Mouse (Mus musculus) limb, embryonic 10.5 days (tissue): ENCODE measurements at regions not wholly inside any gene's neighbourhood (a gene's known extent, or its start where the extent isn't known, plus 50 kb on each side); places are given as distances from the start of the nearest gene placed in this dataset.

Experiments
- DNase-seq: peaks from one replicate; pipeline ENCODE4 v3.0.0-alpha.2; 2017; ENCODE audit warnings: low spot score
- H3K27ac ChIP-seq: fragments of 300-500 bp; sonication (generic); 2 replicates; pipeline ENCODE4 v1.5.1; 2016; ENCODE audit warnings: mild to moderate bottlenecking
- H3K27me3 ChIP-seq: fragments of 300-500 bp; sonication (generic); 2 replicates; pipeline ENCODE4 v1.6.1; 2016; ENCODE audit warnings: low read depth, mild to moderate bottlenecking; ENCODE audit not compliant: poor library complexity, severe bottlenecking
- H3K36me3 ChIP-seq: fragments of 300-500 bp; sonication (generic); 2 replicates; pipeline ENCODE4 v1.6.1; 2016; ENCODE audit warnings: mild to moderate bottlenecking, moderate library complexity
- H3K4me1 ChIP-seq: fragments of 300-500 bp; sonication (generic); 2 replicates; pipeline ENCODE4 v1.6.1; 2016
- H3K4me3 ChIP-seq: fragments of 300-500 bp; sonication (generic); 2 replicates; pipeline ENCODE4 v1.5.1; 2016; ENCODE audit warnings: mild to moderate bottlenecking, moderate library complexity
- H3K9me3 ChIP-seq: fragments of 300-500 bp; sonication (generic); replicated peaks from 2 replicates; pipeline ENCODE4 v1.6.1; 2016; ENCODE audit warnings: mild to moderate bottlenecking
- WGBS: fragments of 180-500 bp; shearing (Covaris S2); methylation state at CpG from one replicate; pipeline ENCODE4 v1.1.7; 2016; 5-methylcytosine and 5-hydroxymethylcytosine counted together

GRCm38 (mm10) chr16:86772586-86772985 is 581.4 kb upstream of the N6amt1 start:
- no peak overlapping the region for H3K27ac ChIP-seq
- H3K27me3 ChIP-seq, result no peaks in the 10 kb centered on the region
- H3K4me3 ChIP-seq, result no peak overlapping the region
- no peak for DNase-seq
- 65% methylated on average over 1 of the region's 1 CpGs for WGBS
- no peaks in the 10 kb centered on the region for H3K36me3 ChIP-seq
- no peaks in the 10 kb centered on the region for H3K4me1 ChIP-seq
- no peaks in the 10 kb centered on the region for H3K9me3 ChIP-seq

- WGBS, result 82% methylated on average over 3 of the region's 3 CpGs
- no peaks in the 10 kb centered on the region for H3K27me3 ChIP-seq
- DNase-seq, result no peak
- H3K4me3 ChIP-seq, result no peak overlapping the region
- H3K27ac ChIP-seq, result no peak overlapping the region
- H3K4me1 ChIP-seq, result peaks cover 9% of the 10 kb centered on the region
- no peaks in the 10 kb centered on the region for H3K9me3 ChIP-seq
- no peaks in the 10 kb centered on the region for H3K36me3 ChIP-seq
These were observed 585.1 kb upstream of the N6amt1 start for GRCm38 (mm10) chr16:86768912-86769311.

GRCm38 (mm10) chr16:86768355-86768754 is 585.6 kb upstream of the N6amt1 start:
- Histone ChIP-seq H3K4me3 (no peak overlapping the region), H3K4me1 (peaks cover 9% of the 10 kb centered on the region), H3K36me3 (no peaks in the 10 kb centered on the region), H3K27ac (no peak overlapping the region), H3K9me3 (no peaks in the 10 kb centered on the region), H3K27me3 (no peaks in the 10 kb centered on the region)
- DNase-seq, result no peak
- 90% methylated on average over 3 of the region's 3 CpGs for WGBS

DNA sequence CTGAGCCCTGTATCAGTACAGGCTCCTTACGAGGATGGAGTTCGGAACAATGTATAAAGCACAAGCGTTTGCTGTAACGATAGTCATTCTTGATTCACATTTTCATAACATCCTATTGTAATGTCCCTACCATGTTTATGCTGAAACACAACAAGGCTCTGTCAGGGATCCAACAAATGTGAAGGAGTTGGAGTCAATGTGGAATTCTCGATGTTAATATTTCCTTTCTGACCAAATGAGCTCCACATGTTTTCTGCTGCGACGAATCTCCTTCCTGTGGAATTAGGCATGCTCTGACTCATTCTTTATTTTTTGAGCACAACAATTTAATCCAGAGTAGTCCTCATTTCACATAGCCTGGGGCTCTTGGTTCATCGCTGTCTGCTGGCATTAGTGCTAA is 588.0 kb upstream of the N6amt1 start:
- Histone ChIP-seq H3K27ac (no peak overlapping the region), H3K27me3 (no peaks in the 10 kb centered on the region), H3K4me3 (no peak overlapping the region), H3K36me3 (no peaks in the 10 kb centered on the region), H3K9me3 (no peaks in the 10 kb centered on the region), H3K4me1 (peaks cover 9% of the 10 kb centered on the region)
- DNase-seq, result no peak
- WGBS, result 82% methylated on average over 8 of the region's 8 CpGs

- Histone ChIP-seq H3K4me1 (no peaks in the 10 kb centered on the region), H3K27ac (no peak overlapping the region), H3K4me3 (no peak overlapping the region), H3K9me3 (no peaks in the 10 kb centered on the region), H3K27me3 (no peaks in the 10 kb centered on the region), H3K36me3 (no peaks in the 10 kb centered on the region)
- no peak for DNase-seq
- WGBS, result 79% methylated on average over 5 of the region's 5 CpGs
These were observed 612.7 kb upstream of the N6amt1 start for GRCm38 (mm10) chr16:86741236-86741635.

DNA sequence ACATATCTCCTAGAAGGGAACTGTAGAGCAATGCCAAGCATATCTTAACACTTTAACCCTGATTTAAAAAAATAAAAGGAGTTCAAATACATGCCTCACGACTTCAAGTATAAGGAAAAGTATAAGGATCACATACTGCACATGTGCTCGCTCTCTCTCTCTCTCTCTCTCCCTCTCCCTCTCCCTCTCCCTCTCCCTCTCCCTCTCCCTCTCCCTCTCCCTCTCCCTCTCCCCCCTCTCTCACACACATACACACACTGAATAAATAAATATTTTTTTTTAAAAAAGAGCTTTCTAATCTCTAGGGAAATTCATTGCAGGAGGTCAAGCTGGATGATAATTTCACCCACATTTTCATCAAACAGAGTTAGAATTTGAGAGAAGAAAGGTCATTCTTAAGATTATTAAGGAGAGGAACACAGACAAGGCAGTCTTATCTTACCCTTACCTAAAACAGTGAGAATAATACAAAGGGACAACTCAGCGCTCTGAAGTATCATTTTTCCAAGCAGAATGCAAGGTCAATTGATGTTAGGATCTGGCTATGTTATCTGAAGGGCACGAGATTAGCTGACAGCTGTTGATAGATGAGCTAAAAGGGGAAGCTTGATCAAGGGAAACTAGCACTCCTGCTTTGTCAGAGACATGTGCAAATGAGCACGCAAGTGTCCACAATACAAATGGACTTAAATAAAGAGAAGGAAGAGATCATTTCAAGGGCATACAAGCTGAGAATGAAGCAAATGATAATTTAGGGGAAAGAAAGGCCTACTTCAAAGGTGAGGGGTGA is 634.8 kb upstream of the N6amt1 start:
- whole genome bisulfite sequencing, result 40% methylated on average over 5 of the region's 5 CpGs
- no peak overlapping the region for H3K4me3 ChIP-seq
- H3K36me3 ChIP-seq, result no peaks in the 10 kb centered on the region
- no peak for DNase-seq
- no peaks in the 10 kb centered on the region for H3K27me3 ChIP-seq
- no peaks in the 10 kb centered on the region for H3K4me1 ChIP-seq
- no peak overlapping the region for H3K27ac ChIP-seq
- H3K9me3 ChIP-seq, result no peaks in the 10 kb centered on the region

DNA sequence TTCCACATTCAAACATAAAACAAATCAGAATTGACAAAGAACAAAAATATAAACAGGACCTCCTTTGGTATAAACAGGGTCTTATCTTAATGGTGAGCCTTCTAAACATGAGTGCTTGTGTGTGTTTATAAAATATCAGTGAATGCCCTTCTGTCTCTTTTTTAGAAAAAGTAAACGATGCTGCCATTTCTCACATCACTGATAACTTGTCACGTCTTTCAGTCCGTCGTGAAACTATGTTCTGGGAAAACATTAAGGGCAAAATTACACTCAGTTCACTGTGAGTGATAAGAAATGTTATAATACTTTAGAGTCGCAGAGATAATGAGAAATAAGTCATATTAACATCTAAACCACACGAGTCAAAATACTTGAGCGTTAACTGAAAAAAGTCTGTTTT is 635.6 kb upstream of the N6amt1 start:
- Histone ChIP-seq H3K27me3 (no peaks in the 10 kb centered on the region), H3K27ac (no peak overlapping the region), H3K36me3 (no peaks in the 10 kb centered on the region), H3K9me3 (no peaks in the 10 kb centered on the region), H3K4me3 (no peak overlapping the region), H3K4me1 (no peaks in the 10 kb centered on the region)
- no peak for DNase-seq
- WGBS, result 75% methylated on average over 7 of the region's 7 CpGs

DNA sequence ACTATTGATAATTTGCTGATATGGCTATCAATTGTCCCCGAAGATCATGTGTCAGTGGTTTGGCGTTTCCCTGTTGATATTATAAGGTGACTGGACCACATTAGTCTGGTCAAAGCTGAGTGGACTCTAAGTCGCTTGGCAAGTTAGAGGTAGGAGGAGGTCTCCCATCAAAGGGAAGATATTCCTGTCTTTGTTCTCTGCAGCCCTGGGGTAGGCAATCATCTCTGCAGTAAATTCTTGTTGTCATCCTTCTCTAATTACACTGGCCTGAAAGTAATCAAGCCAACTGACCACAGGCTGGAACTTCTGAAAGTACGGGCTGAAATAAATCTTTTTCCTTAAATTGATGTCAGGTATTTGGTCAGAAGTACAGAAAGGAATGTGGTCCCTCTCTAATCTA is 652.3 kb upstream of the N6amt1 start:
- no peak for DNase-seq
- H3K27ac ChIP-seq, result no peak overlapping the region
- WGBS, result 13% methylated on average over 4 of the region's 4 CpGs
- no peak overlapping the region for H3K4me3 ChIP-seq
- peaks cover 9% of the 10 kb centered on the region; the same call in 1 of the 2 replicates for H3K4me1 ChIP-seq
- no peaks in the 10 kb centered on the region for H3K27me3 ChIP-seq
- no peaks in the 10 kb centered on the region for H3K9me3 ChIP-seq
- H3K36me3 ChIP-seq, result no peaks in the 10 kb centered on the region

GRCm38 (mm10) chr16:86694497-86694896 is 659.5 kb upstream of the N6amt1 start:
- H3K4me3 ChIP-seq, result no peak overlapping the region
- 19% methylated on average over 3 of the region's 3 CpGs for WGBS
- no peaks in the 10 kb centered on the region for H3K27me3 ChIP-seq
- H3K36me3 ChIP-seq, result no peaks in the 10 kb centered on the region
- H3K27ac ChIP-seq, result peak overlapping the region; percentile 53; the same call in 1 of the 2 replicates
- no peaks in the 10 kb centered on the region for H3K9me3 ChIP-seq
- DNase-seq, result peak; percentile 33
- H3K4me1 ChIP-seq, result peaks cover 4% of the 10 kb centered on the region; the same call in 1 of the 2 replicates

- no peaks in the 10 kb centered on the region for H3K9me3 ChIP-seq
- 71% methylated on average over 3 of the region's 3 CpGs for WGBS
- no peak overlapping the region for H3K27ac ChIP-seq
- no peaks in the 10 kb centered on the region for H3K4me1 ChIP-seq
- no peaks in the 10 kb centered on the region for H3K36me3 ChIP-seq
- H3K27me3 ChIP-seq, result no peaks in the 10 kb centered on the region
- DNase-seq, result no peak
- H3K4me3 ChIP-seq, result no peak overlapping the region
These were observed 694.8 kb upstream of the N6amt1 start for GRCm38 (mm10) chr16:86659154-86659553.

DNA sequence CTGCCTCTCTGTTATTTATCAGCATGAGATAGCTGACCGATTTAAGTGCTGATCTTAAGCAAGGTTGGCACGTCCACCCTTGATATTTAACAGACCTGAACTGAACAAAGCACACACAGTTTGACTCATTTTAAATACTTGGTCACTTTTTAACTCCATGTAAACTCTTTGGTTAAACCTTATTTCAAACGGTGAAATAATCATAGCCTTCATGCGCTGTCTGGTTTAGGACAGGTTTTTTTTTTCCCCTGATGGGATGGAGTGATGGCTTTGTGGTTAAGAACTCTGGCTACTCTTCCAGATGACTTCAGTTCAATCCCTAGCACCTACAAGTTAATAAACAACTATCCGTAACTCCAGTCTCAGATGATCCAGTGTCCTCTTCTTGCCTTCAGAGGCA is 706.7 kb upstream of the N6amt1 start:
- Histone ChIP-seq H3K9me3 (no peaks in the 10 kb centered on the region), H3K27ac (no peak overlapping the region), H3K4me1 (peaks cover 4% of the 10 kb centered on the region; the same call in 1 of the 2 replicates), H3K27me3 (no peaks in the 10 kb centered on the region), H3K36me3 (no peaks in the 10 kb centered on the region), H3K4me3 (no peak overlapping the region)
- no peak for DNase-seq
- 86% methylated on average over 5 of the region's 5 CpGs for WGBS

GRCm38 (mm10) chr16:86646753-86647152 is 707.2 kb upstream of the N6amt1 start:
- WGBS, result 73% methylated on average over 2 of the region's 2 CpGs

DNA sequence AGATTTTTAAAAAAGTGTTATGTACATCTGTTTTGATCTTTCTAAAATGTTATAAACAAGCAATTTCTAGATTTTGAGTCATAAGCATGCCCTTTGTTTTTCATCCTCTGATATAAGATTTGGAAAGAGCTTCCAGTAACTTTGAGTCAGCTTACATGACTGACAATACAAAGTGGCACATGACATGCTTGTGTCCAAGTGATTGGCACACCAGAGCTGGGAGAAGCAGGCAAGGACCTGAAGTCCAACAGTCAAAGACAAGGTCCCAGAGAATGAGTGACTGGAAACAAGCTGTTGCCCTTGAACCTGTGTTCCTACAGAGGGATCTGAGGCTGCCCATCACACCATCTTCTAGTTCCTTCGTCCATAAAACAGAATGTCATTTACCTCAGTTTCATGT is 708.5 kb upstream of the N6amt1 start:
- no peaks in the 10 kb centered on the region for H3K9me3 ChIP-seq
- DNase-seq, result no peak
- peaks cover 4% of the 10 kb centered on the region; the same call in 1 of the 2 replicates for H3K4me1 ChIP-seq
- peak overlapping the region; percentile 9; the same call in 1 of the 2 replicates for H3K27ac ChIP-seq
- H3K27me3 ChIP-seq, result no peaks in the 10 kb centered on the region
- H3K4me3 ChIP-seq, result no peak overlapping the region
- no peaks in the 10 kb centered on the region for H3K36me3 ChIP-seq
- WGBS, result 70% methylated on average over 1 of the region's 1 CpGs

More at GRCm38 (mm10) chr16:86646753-86647152, 707.2 kb upstream of the N6amt1 start:
- no peak for DNase-seq
- no peak overlapping the region for H3K4me3 ChIP-seq
- H3K9me3 ChIP-seq, result no peaks in the 10 kb centered on the region
- H3K27ac ChIP-seq, result no peak overlapping the region
- H3K36me3 ChIP-seq, result no peaks in the 10 kb centered on the region
- peaks cover 4% of the 10 kb centered on the region; the same call in 1 of the 2 replicates for H3K4me1 ChIP-seq
- H3K27me3 ChIP-seq, result no peaks in the 10 kb centered on the region
